Mouse (Mus musculus) kidney, adult 8-10 months (tissue): ENCODE results near the gene Slc13a3.
A peak's percentile ranks its signal among the peaks of the same experiment; 100 is the strongest.

ENCODE experiments used
- DNase-seq, 2 experiments: peaks; one replicate each; pipeline ENCODE4 v3.0.0; 2022

Gene Slc13a3

DNA sequence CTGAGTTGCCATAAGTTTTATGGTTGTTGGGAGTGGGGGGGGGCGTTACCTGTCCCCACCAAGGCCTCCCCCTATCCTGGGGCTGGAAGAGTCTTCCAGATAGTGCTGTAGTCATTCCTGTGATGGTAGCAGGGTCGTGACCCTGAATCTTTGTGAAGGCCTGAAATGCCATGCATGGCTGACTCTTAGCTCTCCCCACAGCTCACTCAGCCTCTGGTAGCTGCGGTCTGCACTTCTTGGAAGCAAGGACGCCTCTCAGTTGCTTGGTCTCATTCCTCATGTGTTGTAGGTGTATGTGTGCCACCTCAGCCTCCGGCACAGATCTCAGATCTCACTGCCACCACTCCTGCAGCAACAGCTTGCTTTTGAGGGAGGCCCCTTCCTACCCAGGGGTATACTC is 2.8 kb upstream of the Slc13a3 start:
- no peak for DNase-seq

- DNase-seq: no peak
These were observed 2.4 kb upstream of the Slc13a3 start for GRCm38 (mm10) chr2:165475412-165475811.

GRCm38 (mm10) chr2:165471943-165472342 is 1.1 kb downstream of the Slc13a3 start:
- DNase-seq: no peak

DNA sequence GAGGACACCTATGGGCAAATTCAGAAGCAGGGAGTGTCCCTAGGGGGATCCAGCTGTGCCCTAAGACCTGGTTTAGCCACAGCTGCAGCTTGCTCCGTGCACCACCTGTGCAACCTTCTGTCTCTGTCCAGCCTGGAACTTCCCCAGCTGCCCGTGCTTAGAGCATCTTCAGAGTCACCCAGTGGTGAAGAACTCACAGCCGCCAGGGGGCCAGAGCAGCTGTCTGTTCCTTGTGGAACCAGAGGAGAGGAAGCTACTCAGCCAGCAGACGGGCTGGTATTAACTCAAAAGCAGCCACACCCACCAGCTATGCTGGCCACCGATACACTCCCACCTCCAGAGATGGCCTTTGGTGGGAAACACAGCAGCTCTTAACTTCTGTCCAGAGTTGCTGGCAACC is 2.9 kb downstream of the Slc13a3 start:
- no peak for DNase-seq

- DNase-seq: peak; percentile 90 to 91
These were observed 5.1 kb downstream of the Slc13a3 start for GRCm38 (mm10) chr2:165467824-165468452.

- peak; percentile 94 to 95 for DNase-seq
These were observed 13.4 kb downstream of the Slc13a3 start for GRCm38 (mm10) chr2:165459663-165460062.

DNA sequence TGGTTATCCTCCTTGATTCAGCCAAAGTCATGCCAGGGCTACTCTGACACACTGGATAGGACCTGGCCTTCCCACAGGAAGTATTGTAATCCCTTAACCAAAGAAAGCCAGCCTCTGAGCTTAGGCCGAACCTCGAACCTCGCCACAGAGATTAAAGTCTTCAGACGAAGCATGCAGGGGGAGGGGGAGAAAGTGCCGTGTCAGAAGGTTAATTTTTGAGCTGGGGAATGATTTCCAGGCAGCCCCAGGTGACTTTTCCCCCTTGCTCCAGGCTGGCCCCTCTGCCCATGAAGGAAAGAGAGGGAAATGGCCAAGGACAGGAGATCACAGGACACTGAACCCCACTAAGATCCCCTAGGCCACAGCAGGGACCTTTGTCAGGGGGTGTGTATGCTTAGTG is 14.8 kb downstream of the Slc13a3 start:
- DNase-seq: peak; percentile 82 to 86

- no peak for DNase-seq
These were observed 16.3 kb downstream of the Slc13a3 start for GRCm38 (mm10) chr2:165456710-165457109.

GRCm38 (mm10) chr2:165452730-165453693 is 20.0 kb downstream of the Slc13a3 start:
- peak in 1 of 2 experiments; percentile 37 for DNase-seq

DNA sequence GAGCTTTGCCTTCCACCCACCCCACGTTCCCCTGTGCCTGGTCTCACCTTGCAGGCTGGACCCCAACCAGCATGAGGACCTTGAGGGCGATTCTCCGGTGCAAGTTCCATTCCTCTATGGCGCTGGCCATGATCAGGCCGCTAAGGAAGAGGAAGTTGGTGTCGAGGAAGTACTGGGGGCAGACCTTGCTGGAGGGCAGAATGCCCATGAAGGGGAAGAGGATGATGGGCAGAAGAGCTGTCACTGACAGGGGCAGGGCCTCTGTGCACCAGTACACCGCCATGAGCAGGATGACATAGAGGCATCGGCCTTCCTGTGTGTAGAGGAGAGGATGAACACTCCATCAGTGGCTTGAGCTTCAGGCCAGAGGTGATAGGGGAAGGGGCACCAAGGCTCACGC is 24.6 kb downstream of the Slc13a3 start:
- no peak for DNase-seq

- DNase-seq: no peak
These were observed 28.2 kb downstream of the Slc13a3 start for GRCm38 (mm10) chr2:165444861-165445260.

- DNase-seq: no peak
These were observed 30.0 kb downstream of the Slc13a3 start for GRCm38 (mm10) chr2:165442981-165443380.

DNA sequence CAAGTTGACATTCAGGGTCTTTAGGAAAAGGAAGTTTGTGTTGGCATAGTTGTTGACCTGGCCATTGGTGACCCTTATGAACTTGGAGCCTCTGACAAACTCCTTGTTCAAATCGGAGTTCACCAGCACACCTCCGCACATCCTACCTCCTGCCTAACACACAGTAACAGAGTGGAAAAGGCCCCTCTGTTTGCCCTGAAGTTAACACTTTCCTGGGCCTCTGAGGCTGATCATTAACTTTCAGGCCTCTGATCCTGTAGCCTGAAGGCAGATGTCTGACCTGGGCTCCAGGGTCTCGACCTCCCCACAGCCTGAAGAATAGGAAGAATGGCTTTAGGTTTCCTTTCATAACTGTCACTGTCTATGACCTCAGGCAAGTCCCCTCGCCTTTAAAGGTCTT is 31.4 kb downstream of the Slc13a3 start:
- DNase-seq: no peak

DNA sequence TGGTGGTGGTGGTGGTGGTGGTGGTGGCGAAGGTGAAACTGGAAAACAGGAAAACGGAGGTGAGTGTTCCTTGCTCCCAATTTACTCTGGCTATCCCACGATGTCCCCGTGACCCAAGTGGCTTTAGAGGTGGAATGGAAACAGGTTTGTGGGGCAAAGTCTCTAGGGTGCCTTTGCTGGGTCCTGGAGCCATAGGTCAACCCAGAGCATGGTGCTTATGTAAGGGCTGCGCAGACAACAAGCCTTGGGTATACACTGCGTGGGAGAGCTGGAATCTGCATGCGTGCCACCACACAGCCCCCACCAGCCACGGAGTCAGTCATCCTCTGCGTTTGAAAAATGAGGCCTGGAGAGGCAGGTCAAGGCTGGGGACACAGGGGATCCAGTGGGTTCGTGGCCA is 33.4 kb downstream of the Slc13a3 start:
- DNase-seq: peak; percentile 59 to 73

DNA sequence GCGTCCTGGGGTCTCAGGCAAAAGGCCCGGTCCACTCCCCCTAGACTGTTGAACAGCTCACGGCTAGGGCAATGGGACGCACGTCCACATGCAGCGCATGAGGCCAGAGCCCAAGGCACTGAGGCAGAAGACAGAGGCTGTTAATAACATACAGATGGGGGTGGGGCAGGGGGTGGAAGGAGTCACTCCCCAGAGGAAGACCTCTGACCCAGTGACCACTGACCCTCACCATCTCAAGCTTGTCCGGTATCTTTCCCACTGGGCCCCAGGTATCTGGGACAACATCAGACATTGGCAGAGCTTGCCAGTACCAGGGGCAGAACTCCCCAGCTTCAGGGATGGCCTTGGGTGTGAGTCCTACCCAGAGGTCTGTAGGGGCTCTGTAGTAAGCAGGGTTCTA is 34.1 kb downstream of the Slc13a3 start:
- peak; percentile 46 to 61 for DNase-seq

DNA sequence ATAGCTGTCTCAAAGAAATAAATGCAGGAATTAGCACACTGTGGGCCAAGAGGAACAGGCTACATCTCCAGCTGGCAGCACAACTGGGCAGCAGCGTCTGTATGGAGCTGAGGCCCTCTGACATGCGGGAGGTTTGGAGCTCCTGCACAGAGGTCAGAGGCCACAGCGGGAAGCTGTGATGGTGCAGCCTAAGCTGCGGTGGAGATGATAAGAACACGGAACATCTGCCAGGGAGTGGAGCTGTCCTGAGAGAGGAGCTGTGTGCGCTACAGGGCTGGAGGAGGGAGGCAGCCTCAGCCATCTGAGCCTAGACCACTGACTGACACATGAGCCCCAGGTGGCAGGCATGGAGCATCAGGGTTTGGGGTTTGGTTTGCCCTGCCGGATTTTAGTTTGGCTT is 44.3 kb downstream of the Slc13a3 start:
- no peak for DNase-seq

- DNase-seq: no peak
These were observed 52.8 kb downstream of the Slc13a3 start for GRCm38 (mm10) chr2:165420195-165420594.

DNA sequence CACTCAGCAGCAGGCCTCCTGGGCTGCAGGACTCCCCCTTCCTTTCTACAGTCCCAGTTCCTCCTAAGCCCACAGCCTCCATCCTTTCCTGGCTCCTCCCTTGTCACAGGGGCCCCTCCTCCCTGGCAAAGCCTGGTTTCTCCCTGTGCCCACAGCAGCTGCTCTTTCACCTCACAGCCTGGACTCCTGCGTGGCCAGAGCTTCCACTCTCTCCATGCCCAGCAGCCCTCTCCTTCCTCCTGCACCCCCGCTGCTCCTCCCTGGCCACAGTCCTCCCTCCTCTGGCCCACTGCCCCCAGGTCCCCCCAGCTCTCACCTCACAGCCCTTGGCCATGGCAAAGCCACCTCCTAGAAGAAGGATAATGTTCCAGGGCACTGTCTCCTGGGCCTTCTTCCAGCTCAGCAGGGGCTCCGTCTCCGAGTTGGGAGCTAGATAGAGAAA is 53.3 kb downstream of the Slc13a3 start:
- no peak for DNase-seq

- DNase-seq: no peak
These were observed 54.5 kb downstream of the Slc13a3 start for GRCm38 (mm10) chr2:165418577-165418976.

DNA sequence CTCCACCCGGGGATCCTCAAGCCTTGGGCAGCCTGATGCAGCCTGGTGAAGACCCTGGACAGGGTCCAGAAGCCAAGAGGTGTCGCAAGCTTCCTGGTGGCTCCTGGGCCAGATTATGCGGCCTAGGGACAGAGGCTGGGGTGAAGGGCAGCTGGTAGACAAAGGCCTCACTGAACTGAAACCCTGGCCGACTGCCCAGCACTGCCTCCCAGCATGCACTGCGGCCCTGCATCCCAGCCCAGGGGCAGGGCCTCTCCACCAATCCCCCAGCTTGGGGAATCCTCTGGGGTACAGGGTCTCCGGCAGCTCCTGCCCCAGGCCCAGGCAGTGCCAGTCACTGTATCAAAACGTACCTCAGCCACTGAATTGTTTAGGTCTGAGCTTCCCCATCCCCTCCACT is 55.7 kb downstream of the Slc13a3 start:
- peak; percentile 62 to 74 for DNase-seq

- DNase-seq: no peak
These were observed 57.2 kb downstream of the Slc13a3 start for GRCm38 (mm10) chr2:165415795-165416194.

- DNase-seq: no peak
These were observed 57.8 kb downstream of the Slc13a3 start for GRCm38 (mm10) chr2:165415141-165415721.

DNA sequence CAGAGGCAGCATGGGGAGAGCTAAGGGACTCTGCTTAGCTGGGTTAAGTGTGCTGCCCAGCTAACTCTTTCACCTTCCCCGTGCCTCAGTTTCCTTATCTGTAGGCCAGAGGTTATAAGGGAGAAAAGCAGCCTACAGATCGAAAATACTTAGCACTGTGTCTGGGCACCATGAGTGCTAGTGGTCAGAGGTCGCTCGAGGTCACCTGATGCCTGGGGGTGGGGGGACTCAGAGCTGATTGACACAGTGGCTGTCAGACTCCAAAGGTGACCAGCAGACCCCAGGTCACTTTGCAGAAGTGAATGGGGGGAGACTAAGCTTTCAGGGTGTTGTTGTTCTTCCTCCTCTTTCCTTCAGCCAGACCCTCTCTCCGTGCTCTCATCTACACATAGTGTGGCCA is 58.7 kb downstream of the Slc13a3 start:
- DNase-seq: no peak

- no peak for DNase-seq
These were observed 59.1 kb downstream of the Slc13a3 start for GRCm38 (mm10) chr2:165413884-165414283.
